Mouse (Mus musculus): Measurements from ENCODE around the gene Olfr1508. TPM values are rescaled to one million over a fixed set of nuclear protein-coding genes. Genes with fewer than 3 reads are reported as not detected.
"Not testable (repeated sequence)": the region's sequence is repeated elsewhere in the genome, so short reads cannot be mapped to it uniquely, and the experiment has no call there.

Olfr1508 gene
- total RNA-seq (2021): not detected
- long read RNA-seq, experiment 1: 0 reads
- long read RNA-seq, experiment 2: 0 reads

DNA sequence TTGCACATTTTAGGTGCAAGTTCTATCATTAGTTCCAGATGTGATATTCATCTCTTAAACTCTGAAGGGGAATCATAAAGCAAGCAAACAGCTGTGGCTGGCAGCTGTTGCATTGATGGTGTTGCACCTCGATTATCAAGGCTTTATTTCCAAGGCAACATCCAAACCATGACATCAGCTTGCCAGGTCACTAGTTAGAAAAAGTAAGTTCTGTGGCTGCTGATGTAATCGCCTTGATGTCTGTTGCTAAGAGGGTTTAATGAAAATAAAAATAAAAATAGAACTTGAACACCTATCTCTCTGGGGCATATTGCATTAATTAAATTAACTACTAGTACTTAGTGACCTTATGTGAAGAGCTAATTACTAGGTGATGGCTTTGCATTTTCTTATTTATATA lies at the start of gene Olfr1508:
Olfr1508 (minus strand) TSS at position 101 of the 400 bp plus-strand sequence.
- intact Hi-C loops (cut with DNase I): no loop called here
- DNase-seq: no peak

DNA sequence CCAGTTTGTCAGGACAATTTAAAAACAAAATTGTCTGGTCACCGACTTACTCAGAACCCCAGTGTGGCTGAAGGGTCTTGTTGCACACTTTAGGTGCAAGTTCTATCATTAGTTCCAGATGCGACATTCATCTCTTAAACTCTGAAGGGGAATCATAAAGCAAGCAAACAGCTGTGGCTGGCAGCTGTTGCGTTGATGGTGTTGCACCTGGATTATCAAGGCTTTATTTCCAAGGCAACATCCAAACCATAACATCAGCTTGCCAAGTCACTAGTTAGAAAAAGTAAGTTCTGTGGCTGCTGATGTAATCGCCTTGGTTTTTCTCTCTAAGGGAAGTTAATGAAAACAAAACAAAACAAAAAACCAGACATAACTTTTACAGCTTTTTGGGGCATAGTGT lies 28.2 kb upstream of the Olfr1508 start, which contains the start of gene Olfr1507:
Olfr1507 (minus strand) TSS at position 234 of the 400 bp plus-strand sequence.
- DNase-seq: no peak
- intact Hi-C loops (cut with DNase I): no loop called here

DNA sequence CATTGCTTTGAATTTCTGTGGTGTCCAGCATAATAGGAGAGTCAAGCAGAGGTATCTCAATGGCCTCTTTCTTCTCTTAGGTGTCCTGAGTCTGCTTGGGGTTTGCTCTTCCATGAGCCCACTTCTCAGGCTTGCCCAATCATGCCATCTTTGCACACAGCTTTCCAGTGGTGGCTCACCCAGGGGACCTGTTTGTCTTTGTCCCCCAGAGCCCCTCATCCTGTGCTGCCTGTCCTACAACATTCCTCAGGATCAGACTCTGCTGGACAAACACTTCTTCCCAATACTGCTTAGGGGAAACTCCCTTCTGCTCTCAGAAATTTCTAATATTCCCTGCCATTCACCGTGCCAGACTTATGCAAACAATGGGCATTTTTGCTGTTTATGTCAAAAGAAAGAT lies 1.6 kb downstream of the Olfr1508 start:
- intact Hi-C loops (cut with DNase I): no loop called here
- DNase-seq: no peak

DNA sequence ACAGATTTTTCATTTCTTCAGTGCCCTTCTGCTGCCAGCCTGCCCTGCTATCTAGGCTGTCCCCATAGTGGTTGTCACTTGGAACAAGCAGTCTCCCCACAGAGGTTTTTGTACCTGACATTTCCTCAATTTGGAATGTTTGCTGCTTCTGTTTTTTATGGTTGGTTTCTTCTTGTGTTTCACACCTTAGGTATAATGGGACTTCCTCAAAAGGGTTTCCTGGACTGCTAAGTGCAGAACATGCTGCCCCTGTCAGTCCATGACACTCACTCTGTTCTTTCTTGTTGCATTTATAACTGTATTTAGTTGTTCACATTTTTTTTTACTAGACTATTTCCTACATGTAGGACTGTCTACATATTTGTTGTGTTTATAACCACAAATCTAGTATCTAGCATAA lies 5.4 kb downstream of the Olfr1508 start:
- intact Hi-C loops (cut with DNase I): no loop called here
- no peak for DNase-seq

DNA sequence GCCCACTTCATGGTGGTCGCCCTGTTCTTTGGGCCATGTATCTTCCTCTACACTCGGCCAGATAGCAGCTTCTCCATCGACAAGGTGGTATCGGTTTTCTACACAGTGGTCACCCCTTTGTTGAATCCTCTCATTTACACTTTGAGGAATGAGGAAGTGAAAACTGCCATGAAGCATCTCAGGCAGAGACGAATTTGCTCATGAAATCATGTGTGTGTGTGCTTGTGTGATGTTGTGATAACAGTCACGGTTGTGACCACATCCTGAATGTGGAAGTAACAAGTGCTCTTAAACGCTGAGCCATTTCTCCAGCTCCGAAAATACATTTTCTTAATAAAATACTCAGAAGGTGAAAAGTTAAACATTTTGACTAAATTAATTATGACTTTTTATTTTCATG lies 16.2 kb downstream of the Olfr1508 start:
- intact Hi-C loops (cut with DNase I): no loop called here
- no peak for DNase-seq

DNA sequence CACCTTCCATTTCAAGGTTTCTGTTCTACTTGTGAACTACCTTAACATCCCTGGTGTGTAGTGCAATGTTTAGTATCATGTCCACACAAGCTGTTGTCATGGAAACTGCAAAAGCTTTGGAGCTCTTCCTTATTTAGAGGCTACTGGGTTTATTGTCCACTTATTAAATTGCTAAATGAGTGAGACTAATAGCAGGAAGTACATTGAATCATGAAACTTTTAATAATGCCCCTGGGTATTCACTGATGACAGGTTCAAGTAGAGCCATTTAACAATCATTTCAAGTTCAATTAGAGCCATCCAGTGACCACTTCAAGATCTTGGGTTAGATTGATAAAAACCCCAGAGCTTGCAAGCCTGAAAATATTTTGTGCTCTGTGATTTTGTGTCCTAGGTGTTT lies 24.6 kb downstream of the Olfr1508 start, which contains the start of gene Olfr1509:
Olfr1509 (plus strand) TSS at position 301 of the 400 bp plus-strand sequence.
- intact Hi-C loops (cut with DNase I): no loop called here
- DNase-seq: no peak

DNA sequence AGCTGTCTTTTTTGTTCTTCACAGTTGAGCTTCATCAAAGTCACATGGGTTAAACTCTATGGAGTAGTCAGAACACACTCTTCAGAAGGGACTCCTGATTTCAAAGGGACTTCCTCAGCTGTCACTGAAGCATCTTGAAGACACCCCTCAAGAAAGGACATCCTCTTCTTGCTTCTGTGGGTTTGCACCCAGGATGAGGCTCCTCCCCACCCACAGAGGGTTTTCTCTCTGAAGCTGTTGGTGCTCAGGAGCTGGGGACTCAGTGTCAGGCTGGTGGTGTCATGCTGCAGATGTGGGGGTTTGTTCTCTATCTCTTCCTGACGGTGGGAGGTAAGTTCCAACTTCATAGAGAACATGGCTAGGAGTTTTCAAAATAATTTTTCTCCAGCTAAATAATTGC lies 39.6 kb downstream of the Olfr1508 start:
- intact Hi-C loops (cut with DNase I): no loop called here

DNA sequence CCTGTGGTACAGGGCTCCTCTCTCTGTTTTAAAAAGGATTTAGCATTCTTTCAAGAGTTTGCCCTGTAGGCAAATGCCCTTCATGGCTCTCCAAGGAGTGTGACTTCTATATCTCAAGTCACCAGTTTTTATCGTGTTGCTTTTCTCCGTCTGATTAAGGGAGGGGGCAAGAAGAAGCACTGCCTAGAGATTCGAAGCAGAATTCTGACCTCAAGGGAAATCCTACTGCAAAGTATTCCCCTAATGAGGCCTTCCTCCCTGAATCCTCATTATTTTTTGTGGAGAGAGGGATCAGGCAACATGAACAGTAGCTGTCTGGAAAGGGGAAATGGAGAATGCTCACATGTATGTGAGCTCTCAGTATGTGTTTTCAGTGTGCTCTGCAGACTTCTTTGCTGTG lies 53.0 kb downstream of the Olfr1508 start, which contains the start of gene Olfr1510:
Olfr1510 (minus strand) TSS at position 101 of the 400 bp plus-strand sequence.
- DNase-seq: no peak
- intact Hi-C loops (cut with DNase I): no loop called here

More for the DNA sequence above, 39.6 kb downstream of the Olfr1508 start:
- no peak for DNase-seq

DNA sequence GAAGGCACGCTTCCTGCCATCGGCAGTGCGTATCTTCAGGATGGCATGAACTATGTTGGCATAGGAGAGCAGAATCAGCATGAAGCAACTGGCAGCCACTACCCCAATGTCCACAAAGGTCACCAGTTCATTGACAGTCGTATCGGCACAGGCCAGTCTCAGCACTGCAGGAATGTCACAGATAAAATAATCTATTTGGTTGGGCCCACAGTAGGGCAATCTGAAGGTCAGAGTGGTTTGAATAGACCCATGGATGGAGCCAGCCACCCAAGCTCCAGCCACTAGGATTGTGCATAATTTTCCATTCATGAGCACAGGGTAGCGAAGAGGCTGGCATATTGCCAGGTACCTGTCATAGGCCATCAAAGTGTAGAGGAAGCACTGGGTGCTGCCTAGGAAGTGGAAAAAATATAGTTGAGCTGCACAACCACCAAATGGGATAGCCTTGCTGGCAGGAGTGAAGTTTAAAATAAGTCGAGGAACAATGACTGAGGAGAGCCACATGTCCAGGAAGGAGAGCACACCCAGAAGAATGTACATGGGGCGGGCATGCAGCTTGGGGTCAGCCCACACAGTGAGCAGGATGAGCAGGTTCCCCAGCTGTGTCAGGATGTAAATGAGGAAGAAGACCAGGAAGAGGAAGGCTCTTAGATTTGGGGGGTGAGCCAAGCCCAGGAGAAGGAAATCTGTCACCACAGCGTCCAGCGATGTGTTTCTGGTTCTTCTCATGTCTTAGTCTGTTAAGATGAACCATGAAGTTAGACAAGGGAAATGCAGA lies 57.0 kb downstream of the Olfr1508 start:
- intact Hi-C loops (cut with DNase I); DNase-seq: not testable (repeated sequence)

Other genes with a start within 250 kb of the Olfr1508 start
- 10 to 100 TPM; 50.1 to 51.9 TPM for gene Chd8, start 209.7 kb downstream of the Olfr1508 start, total RNA-seq (2021)
- gene Tox4, start 188.3 kb downstream of the Olfr1508 start, total RNA-seq (2021): 10 to 100 TPM; 35.5 to 36.7 TPM
- gene Rab2b, start 187.9 kb downstream of the Olfr1508 start, total RNA-seq (2021): 1 to 10 TPM; 5.5 to 7.1 TPM
- 10 to 100 TPM; 19.1 to 19.5 TPM for gene Mettl3, start 162.4 kb downstream of the Olfr1508 start, total RNA-seq (2021)
- gene Sall2, start 138.7 kb downstream of the Olfr1508 start, total RNA-seq (2021): 1 to 10 TPM; 2.2 to 2.9 TPM
- gene Olfr1513, start 111.1 kb downstream of the Olfr1508 start, total RNA-seq (2021): not detected
- not detected for gene Olfr1512, start 88.3 kb downstream of the Olfr1508 start, total RNA-seq (2021)
- gene Olfr1511, start 70.1 kb downstream of the Olfr1508 start, total RNA-seq (2021): not detected
- gene Olfr1510, start 53.1 kb downstream of the Olfr1508 start, total RNA-seq (2021): not detected
- gene Olfr1509, start 24.5 kb downstream of the Olfr1508 start, total RNA-seq (2021): not detected
- gene Olfr1507, start 28.3 kb upstream of the Olfr1508 start, total RNA-seq (2021): not detected

Data from heart, postnatal 14 days (tissue).